In the genomic region with DNA sequence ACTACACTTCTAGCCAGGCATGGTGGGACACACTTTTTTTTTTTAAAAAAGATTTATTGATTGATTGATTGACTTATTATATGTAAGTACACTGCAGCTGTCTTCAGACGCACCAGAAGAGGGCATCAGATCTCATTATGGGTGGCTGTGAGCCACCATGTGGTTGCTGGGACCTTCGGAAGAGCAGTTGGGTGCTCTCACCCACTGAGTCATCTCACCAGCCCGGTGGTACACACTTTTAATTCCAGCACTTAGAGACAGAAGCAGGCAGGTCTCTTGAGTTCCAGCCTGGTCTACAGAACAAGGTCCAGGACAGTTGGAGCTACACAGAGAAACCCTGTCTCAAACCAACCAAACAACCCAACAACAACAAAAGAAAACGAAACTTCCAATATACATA, we compare ENCODE assay signal across 19 mouse cellular contexts. TPM values are rescaled to one million over a fixed set of nuclear protein-coding genes. Genes with fewer than 3 reads are reported as not detected.
DNase-seq lines count a peak whose midpoint lies in the region; ATAC-seq and TF ChIP-seq lines count a peak whose summit lies in the region.
"Had no signal": no experiment of that assay in that cellular context is flagged by ENCODE, and none has a peak within 500 bp of the region (broad histone marks: within the 10 kb centered on the region; RNA-seq: fewer than 3 reads in every experiment).

No protein-coding gene starts in this region.

- no peak overlapping the region for H3K4me3 ChIP-seq in gastrocnemius, adult 2 months
- H3K4me3 ChIP-seq in liver, adult 2 months (ENCODE audit: insufficient read depth, low read depth, low read length): no peak overlapping the region
- no peak overlapping the region for H3K4me3 ChIP-seq in brown adipose tissue, adult 24 weeks (ENCODE audit: insufficient read depth, low read depth, low read length)
- no peak overlapping the region for H3K4me3 ChIP-seq in stomach, postnatal 0 days (ENCODE audit: low read depth, low read length)
- H3K4me3 ChIP-seq: erythroblast, embryonic 14.5 days had no signal

- peaks cover 18% of the 10 kb centered on the region for H3K79me2 ChIP-seq in liver, adult 2 months (ENCODE audit: control insufficient read depth, insufficient read depth, low read length)

- H3K4me2 ChIP-seq in stomach, postnatal 0 days (replicated peaks; ENCODE audit: low read depth): no peak overlapping the region

- TF ChIP-seq EP300 in stomach, postnatal 0 days (optimal IDR thresholded peaks at IDR 0.05): no peak

- TF ChIP-seq POLR2A in liver, adult 2 months (IDR thresholded peaks at IDR 0.05; ENCODE audit: extremely low read depth, insufficient read depth, low read length): no peak

- no peak for DNase-seq in gastrocnemius, adult 2 months
- DNase-seq in gastrocnemius, adult 18-20 months (ENCODE audit: low spot score): no peak
- DNase-seq in liver, adult 2 months (ENCODE audit: extremely low read depth, low read depth, low spot score): peak; percentile 55
- DNase-seq in liver: no peak
- DNase-seq in stomach, postnatal 0 days (ENCODE audit: low spot score): no peak
- no peak for DNase-seq in kidney, postnatal 14 days
- no peak for DNase-seq in kidney, adult 18-20 months
- DNase-seq: cerebellum, adult 18-20 months; kidney, postnatal 10 days; layer of hippocampus, adult 9-11 months; midbrain, embryonic 14.5 days; thymus, postnatal 36 days had no signal

- H3K27me3 ChIP-seq in liver, adult 2 months (ENCODE audit: control insufficient read depth, insufficient read depth, low read length): no peaks in the 10 kb centered on the region
- no peaks in the 10 kb centered on the region for H3K27me3 ChIP-seq in stomach, postnatal 0 days (ENCODE audit: control insufficient read depth, insufficient read depth, low read length)

- TF ChIP-seq CTCF in gastrocnemius, adult 2 months (IDR thresholded peaks at IDR 0.05): peak; percentile 40
- peak; percentile 27; the same call in 1 of the 2 replicates for TF ChIP-seq CTCF in liver, adult 2 months (IDR thresholded peaks at IDR 0.05; ENCODE audit: low read depth, low read length)
- peak; percentile 24; the same call in 1 of the 2 replicates for TF ChIP-seq CTCF in stomach, postnatal 0 days (IDR thresholded peaks at IDR 0.05; ENCODE audit: low read depth)

- peaks cover 8% of the 10 kb centered on the region; the same call in 1 of the 2 replicates for H3K4me1 ChIP-seq in liver, adult 2 months (ENCODE audit: control insufficient read depth, insufficient read depth, low read length)
- H3K4me1 ChIP-seq in brown adipose tissue, adult 24 weeks (ENCODE audit: control insufficient read depth, insufficient read depth, insufficient read length, low read length): peaks cover 7% of the 10 kb centered on the region; the same call in 1 of the 2 replicates
- peaks cover 4% of the 10 kb centered on the region; the same call in 1 of the 2 replicates for H3K4me1 ChIP-seq in stomach, postnatal 0 days (replicated peaks; ENCODE audit: control insufficient read depth, insufficient read depth)

- H3K36me3 ChIP-seq in liver, adult 2 months (ENCODE audit: control insufficient read depth, insufficient read depth, low read length): 0 out of 2 replicates have a peak, but pooled peaks cover 1% of the 10 kb centered on the region
- H3K36me3 ChIP-seq in stomach, postnatal 0 days (ENCODE audit: control insufficient read depth, insufficient read depth, low read length): no peaks in the 10 kb centered on the region

- H3K27ac ChIP-seq in gastrocnemius, adult 2 months: peak overlapping the region; percentile 97
- H3K27ac ChIP-seq in liver, adult 2 months (replicated peaks; ENCODE audit: insufficient read depth, low read depth, low read length): peak overlapping the region; percentile 86
- H3K27ac ChIP-seq in brown adipose tissue, adult 24 weeks (replicated peaks; ENCODE audit: low read depth, low read length): peak overlapping the region; percentile 42; the same call in 1 of the 2 replicates
- H3K27ac ChIP-seq in stomach, postnatal 0 days (replicated peaks): no peak overlapping the region

- H3K9me3 ChIP-seq in stomach, postnatal 0 days (ENCODE audit: control insufficient read depth, low read length): no peaks in the 10 kb centered on the region

- no peak overlapping the region for H3K9ac ChIP-seq in liver, adult 2 months (ENCODE audit: low read depth, low read length)
- H3K9ac ChIP-seq in stomach, postnatal 0 days (ENCODE audit: low read length): no peak overlapping the region

- 36% methylated on average over 4 of the region's 4 CpGs for WGBS in liver, adult 2 months
- WGBS in stomach, postnatal 0 days: 73% methylated on average over 4 of the region's 4 CpGs

- intact Hi-C loops in gastrocnemius, adult 2 months (cut with DNase I): loop anchor here (5.0 to 10.0 kb wide), 2 partner anchors 47 to 50 kb away; a partner anchor contains a TSS

- no peak for ATAC-seq in stomach, postnatal 0 days (ENCODE audit: low FRiP score, low TSS enrichment)
- ATAC-seq: forebrain, embryonic 14.5 days had no signal

RNA-seq across cellular contexts. Expression of a gene that starts 1.3 kb away (rescaled TPM):
- 10 to 100 TPM; 37.7 to 75.4 TPM for total RNA-seq in gastrocnemius, adult 2 months (2021)
- total RNA-seq in gastrocnemius, adult 18-20 months (2021): 10 to 100 TPM; 55.7 to 57.8 TPM
- 501 and 607 TPM in 2 replicates for total RNA-seq in liver, adult 2 months (2014; rRNA removed)
- 223 and 259 TPM in 2 replicates for polyA plus RNA-seq in liver, adult 2 months (2012; rRNA removed)
- 40.2 and 90.5 TPM in 2 replicates for polyA plus RNA-seq in brown adipose tissue, adult 24 weeks (2012; ENCODE audit: insufficient read depth, insufficient read length, missing spikeins)
- polyA plus RNA-seq in stomach, postnatal 0 days (2015; fragmentation: Nextera tagmentation; extraction: Ambion mirVana): 8.8 and 11.3 TPM in 2 replicates

RNA-seq across cellular contexts. Expression of a gene that starts 37.0 kb away (rescaled TPM):
- 100 to 1,000 TPM in 1 of 2 experiments, 10 to 100 TPM in 1; 61.6 to 111 TPM for total RNA-seq in gastrocnemius, adult 2 months (2021)
- 100 to 1,000 TPM in 1 of 2 experiments, 10 to 100 TPM in 1; 75.0 to 102 TPM for total RNA-seq in gastrocnemius, adult 18-20 months (2021)
- 0.07 and 0.28 TPM in 2 replicates for total RNA-seq in liver, adult 2 months (2014; rRNA removed)
- 0.02 TPM in 1 of 2 replicates, not detected in the other for polyA plus RNA-seq in liver, adult 2 months (2012; rRNA removed)
- polyA plus RNA-seq in brown adipose tissue, adult 24 weeks (2012; ENCODE audit: insufficient read depth, insufficient read length, missing spikeins): 0.59 and 1.3 TPM in 2 replicates
- 0.25 and 0.29 TPM in 2 replicates for polyA plus RNA-seq in stomach, postnatal 0 days (2015; fragmentation: Nextera tagmentation; extraction: Ambion mirVana)
- total RNA-seq: common myeloid progenitor, adult 5-6 weeks; left cerebral cortex, postnatal 10 days; megakaryocyte, adult 5-6 weeks had no signal
- polyA plus RNA-seq: embryonic facial prominence, embryonic 11.5 days; erythroblast, embryonic 14.5 days; forebrain, embryonic 14.5 days; midbrain, embryonic 14.5 days had no signal

RNA-seq across cellular contexts. Expression of a gene that starts 50.5 kb away (rescaled TPM):
- total RNA-seq in gastrocnemius, adult 2 months (2021): 10 to 100 TPM; 11.7 to 19.7 TPM
- 10 to 100 TPM in 1 of 2 experiments, 1 to 10 TPM in 1; 9.0 to 11.0 TPM for total RNA-seq in gastrocnemius, adult 18-20 months (2021)
- 8.6 and 11.1 TPM in 2 replicates for total RNA-seq in liver, adult 2 months (2014; rRNA removed)
- polyA plus RNA-seq in liver, adult 2 months (2012; rRNA removed): 4.5 and 9.1 TPM in 2 replicates
- 6.2 and 9.6 TPM in 2 replicates for polyA plus RNA-seq in brown adipose tissue, adult 24 weeks (2012; ENCODE audit: insufficient read depth, insufficient read length, missing spikeins)
- 1.8 and 2.5 TPM in 2 replicates for polyA plus RNA-seq in stomach, postnatal 0 days (2015; fragmentation: Nextera tagmentation; extraction: Ambion mirVana)

RNA-seq across cellular contexts. Expression of a gene that starts 59.6 kb away (rescaled TPM):
- total RNA-seq in gastrocnemius, adult 2 months (2021): under 1 TPM; 0.39 to 0.77 TPM
- total RNA-seq in gastrocnemius, adult 18-20 months (2021): under 1 TPM; 0.45 to 0.50 TPM
- not detected in 2 replicates for total RNA-seq in liver, adult 2 months (2014; rRNA removed)
- 0.05 and 0.28 TPM in 2 replicates for polyA plus RNA-seq in liver, adult 2 months (2012; rRNA removed)
- polyA plus RNA-seq in brown adipose tissue, adult 24 weeks (2012; ENCODE audit: insufficient read depth, insufficient read length, missing spikeins): not detected in 2 replicates
- polyA plus RNA-seq in stomach, postnatal 0 days (2015; fragmentation: Nextera tagmentation; extraction: Ambion mirVana): 3.6 and 4.8 TPM in 2 replicates
- total RNA-seq: common myeloid progenitor, adult 5-6 weeks had no signal
- polyA plus RNA-seq: erythroblast, embryonic 14.5 days had no signal

Comparison
In these comparisons a context has a peak if more than half of its experiments do, and no peak if none do; other contexts are left out.
1. RNA of a gene that starts 37.0 kb away (total RNA-seq): 61.6 to 111 TPM in gastrocnemius, adult 2 months and 75.0 to 102 TPM in gastrocnemius, adult 18-20 months; 0.07 to 0.28 TPM in liver, adult 2 months; every median in the first group is over 10 times any median in the second.
2. Peak in every context shown above with its lines, with median percentiles within 50 percentile points of each other: CTCF ChIP-seq.